Mouse (Mus musculus): ENCODE measurements around the gene Nudt3. TPM values are rescaled to one million over a fixed set of nuclear protein-coding genes. Genes with fewer than 3 reads are reported as not detected.

The Nudt3 gene
- polyA plus RNA-seq, 1 experiment = 59.8 TPM

GRCm38 (mm10) chr17:27564391-27565162, 58.7 kb downstream of the Nudt3 start:
- no peak for TF ChIP-seq CTCF (IDR thresholded peaks at IDR 0.05; ENCODE audit: control insufficient read depth, insufficient read depth, insufficient replicate concordance, low read depth, low read length)
- TF ChIP-seq POLR2A (IDR thresholded peaks at IDR 0.05; ENCODE audit: control insufficient read depth, low read depth, low read length) = no peak
- Histone ChIP-seq H3K4me3 (ENCODE audit: control insufficient read depth, low read depth, low read length) (peak overlapping the region; percentile 81), H3K36me3 (ENCODE audit: control insufficient read depth, insufficient read depth, low read length) (no peaks in the 10 kb centered on the region; the same call in 1 of the 2 replicates), H3K27me3 (ENCODE audit: control insufficient read depth, insufficient read depth, low read length) (no peaks in the 10 kb centered on the region), H3K27ac (ENCODE audit: control insufficient read depth, insufficient read depth, low read depth, low read length) (peak overlapping the region; percentile 5; the same call in 1 of the 2 replicates), H3K4me1 (ENCODE audit: control insufficient read depth, insufficient read depth, low read length) (peaks cover 29% of the 10 kb centered on the region)

GRCm38 (mm10) chr17:27563771-27564244, 59.5 kb downstream of the Nudt3 start:
- peaks cover 31% of the 10 kb centered on the region for H3K4me1 ChIP-seq (ENCODE audit: control insufficient read depth, insufficient read depth, low read length)
- no peaks in the 10 kb centered on the region for H3K27me3 ChIP-seq (ENCODE audit: control insufficient read depth, insufficient read depth, low read length)
- no peaks in the 10 kb centered on the region; the same call in 1 of the 2 replicates for H3K36me3 ChIP-seq (ENCODE audit: control insufficient read depth, insufficient read depth, low read length)
- no peak overlapping the region for H3K27ac ChIP-seq (ENCODE audit: control insufficient read depth, insufficient read depth, low read depth, low read length)
- TF ChIP-seq POLR2A (IDR thresholded peaks at IDR 0.05; ENCODE audit: control insufficient read depth, low read depth, low read length) (no peak; the same call in 1 of the 2 replicates), CTCF (IDR thresholded peaks at IDR 0.05; ENCODE audit: control insufficient read depth, insufficient read depth, insufficient replicate concordance, low read depth, low read length) (no peak)
- peak overlapping the region; percentile 81 for H3K4me3 ChIP-seq (ENCODE audit: control insufficient read depth, low read depth, low read length)

GRCm38 (mm10) chr17:27561809-27562526, 61.3 kb downstream of the Nudt3 start:
- no peaks in the 10 kb centered on the region; the same call in 1 of the 2 replicates for H3K36me3 ChIP-seq (ENCODE audit: control insufficient read depth, insufficient read depth, low read length)
- H3K27ac ChIP-seq (ENCODE audit: control insufficient read depth, insufficient read depth, low read depth, low read length) = no peak overlapping the region
- H3K4me1 ChIP-seq (ENCODE audit: control insufficient read depth, insufficient read depth, low read length) = peaks cover 39% of the 10 kb centered on the region
- TF ChIP-seq CTCF (IDR thresholded peaks at IDR 0.05; ENCODE audit: control insufficient read depth, insufficient read depth, insufficient replicate concordance, low read depth, low read length) (no peak), POLR2A (IDR thresholded peaks at IDR 0.05; ENCODE audit: control insufficient read depth, low read depth, low read length) (no peak)
- H3K27me3 ChIP-seq (ENCODE audit: control insufficient read depth, insufficient read depth, low read length) = no peaks in the 10 kb centered on the region
- H3K4me3 ChIP-seq (ENCODE audit: control insufficient read depth, low read depth, low read length) = no peak overlapping the region

- H3K4me3 ChIP-seq (ENCODE audit: control insufficient read depth, low read depth, low read length) = no peak overlapping the region
- peaks cover 33% of the 10 kb centered on the region for H3K4me1 ChIP-seq (ENCODE audit: control insufficient read depth, insufficient read depth, low read length)
- no peaks in the 10 kb centered on the region for H3K27me3 ChIP-seq (ENCODE audit: control insufficient read depth, insufficient read depth, low read length)
- no peaks in the 10 kb centered on the region; the same call in 1 of the 2 replicates for H3K36me3 ChIP-seq (ENCODE audit: control insufficient read depth, insufficient read depth, low read length)
- no peak overlapping the region for H3K27ac ChIP-seq (ENCODE audit: control insufficient read depth, insufficient read depth, low read depth, low read length)
- TF ChIP-seq POLR2A (IDR thresholded peaks at IDR 0.05; ENCODE audit: control insufficient read depth, low read depth, low read length) (no peak), CTCF (IDR thresholded peaks at IDR 0.05; ENCODE audit: control insufficient read depth, insufficient read depth, insufficient replicate concordance, low read depth, low read length) (no peak)
These were observed 62.3 kb downstream of the Nudt3 start for GRCm38 (mm10) chr17:27560926-27561480.

- Histone ChIP-seq H3K4me1 (ENCODE audit: control insufficient read depth, insufficient read depth, low read length) (peaks cover 27% of the 10 kb centered on the region), H3K27me3 (ENCODE audit: control insufficient read depth, insufficient read depth, low read length) (no peaks in the 10 kb centered on the region), H3K27ac (ENCODE audit: control insufficient read depth, insufficient read depth, low read depth, low read length) (no peak overlapping the region), H3K36me3 (ENCODE audit: control insufficient read depth, insufficient read depth, low read length) (no peaks in the 10 kb centered on the region; the same call in 1 of the 2 replicates), H3K4me3 (ENCODE audit: control insufficient read depth, low read depth, low read length) (no peak overlapping the region)
- TF ChIP-seq POLR2A (IDR thresholded peaks at IDR 0.05; ENCODE audit: control insufficient read depth, low read depth, low read length) (no peak), CTCF (IDR thresholded peaks at IDR 0.05; ENCODE audit: control insufficient read depth, insufficient read depth, insufficient replicate concordance, low read depth, low read length) (no peak)
These were observed 63.7 kb downstream of the Nudt3 start for GRCm38 (mm10) chr17:27559596-27559995.

GRCm38 (mm10) chr17:27558845-27559244, 64.5 kb downstream of the Nudt3 start:
- H3K36me3 ChIP-seq (ENCODE audit: control insufficient read depth, insufficient read depth, low read length) = no peaks in the 10 kb centered on the region; the same call in 1 of the 2 replicates
- H3K27me3 ChIP-seq (ENCODE audit: control insufficient read depth, insufficient read depth, low read length) = no peaks in the 10 kb centered on the region
- no peak for TF ChIP-seq CTCF (IDR thresholded peaks at IDR 0.05; ENCODE audit: control insufficient read depth, insufficient read depth, insufficient replicate concordance, low read depth, low read length)
- TF ChIP-seq POLR2A (IDR thresholded peaks at IDR 0.05; ENCODE audit: control insufficient read depth, low read depth, low read length) = no peak
- peaks cover 28% of the 10 kb centered on the region for H3K4me1 ChIP-seq (ENCODE audit: control insufficient read depth, insufficient read depth, low read length)
- H3K4me3 ChIP-seq (ENCODE audit: control insufficient read depth, low read depth, low read length) = no peak overlapping the region
- H3K27ac ChIP-seq (ENCODE audit: control insufficient read depth, insufficient read depth, low read depth, low read length) = no peak overlapping the region
